Mouse (Mus musculus) liver, embryonic 13.5 days (tissue): ENCODE measurements around the gene Gm15557. TPM values are rescaled to one million over a fixed set of nuclear protein-coding genes. Genes with fewer than 3 reads are reported as not detected.
A peak's percentile ranks its signal among the peaks of the same experiment; 100 is the strongest.

Experiments
- ATAC-seq: fragments of 200-750 bp; cut with Nextera tagmentation; 2 replicates; pipeline ENCODE4 v1.8.0; 2017; ENCODE audit warnings: low read depth, mild to moderate bottlenecking, moderate number of reproducible peaks, moderate library complexity
- DNase-seq: peaks from one replicate; pipeline ENCODE4 v3.0.0; 2022
- H3K27ac ChIP-seq: fragments of 300-500 bp; sonication (generic); 2 replicates; pipeline ENCODE4 v1.5.1; 2015; ENCODE audit warnings: moderate library complexity, mild to moderate bottlenecking, inconsistent platforms
- H3K27me3 ChIP-seq: fragments of 300-500 bp; sonication (generic); 2 replicates; pipeline ENCODE4 v1.6.1; 2015; ENCODE audit warnings: mild to moderate bottlenecking, inconsistent platforms
- H3K36me3 ChIP-seq: fragments of 300-500 bp; sonication (generic); 2 replicates; pipeline ENCODE4 v1.6.1; 2015; ENCODE audit warnings: mild to moderate bottlenecking, inconsistent platforms
- H3K4me1 ChIP-seq: fragments of 300-500 bp; sonication (generic); replicated peaks from 2 replicates; pipeline ENCODE4 v1.6.1; 2015; ENCODE audit warnings: inconsistent platforms
- H3K4me2 ChIP-seq: fragments of 300-500 bp; sonication (generic); 2 replicates; pipeline ENCODE4 v1.6.1; 2015; ENCODE audit warnings: inconsistent platforms, mild to moderate bottlenecking, moderate library complexity
- H3K4me3 ChIP-seq: fragments of 300-500 bp; sonication (generic); replicated peaks from 2 replicates; pipeline ENCODE4 v1.5.1; 2015; ENCODE audit warnings: mild to moderate bottlenecking, inconsistent platforms
- H3K9ac ChIP-seq: fragments of 300-500 bp; sonication (generic); 2 replicates; pipeline ENCODE4 v1.6.1; 2015; ENCODE audit warnings: mild to moderate bottlenecking, inconsistent platforms
- H3K9me3 ChIP-seq: fragments of 300-500 bp; sonication (generic); replicated peaks from 2 replicates; pipeline ENCODE4 v1.6.1; 2016; ENCODE audit warnings: inconsistent platforms
- WGBS: fragments of 180-500 bp; shearing (Covaris S2); methylation state at CpG from one replicate; pipeline ENCODE4 v1.1.7; 2015; ENCODE audit not compliant: insufficient replicate concordance; 5-methylcytosine and 5-hydroxymethylcytosine counted together
- polyA plus RNA-seq: library from polyadenylated mRNA; unstranded; fragments of >200 nt; fragmentation: Nextera tagmentation; extraction: Ambion mirVana; gene quantifications from 2 replicates; pipeline ENCODE4 v1.2.1, GENCODE M21; 2015

Gm15557 gene
- polyA plus RNA-seq, 1 experiment from 2014 or later: not detected

- ATAC-seq (peak; percentile 100), DNase-seq (peak; percentile 81)
- Histone ChIP-seq H3K4me3 (peak within 1 kb of the TSS; percentile 88), H3K4me2 (peak within 1 kb of the TSS; percentile 99), H3K9ac (peak within 1 kb of the TSS; percentile 94), H3K9me3 (no peaks in the 10 kb centered on the region), H3K4me1 (peaks cover 26% of the 10 kb centered on the region), H3K36me3 (no peaks in the 10 kb centered on the region), H3K27ac (peak within 1 kb of the TSS; percentile 81), H3K27me3 (peaks cover 11% of the 10 kb centered on the region; the same call in 1 of the 2 replicates)
- under 1% methylated on average over 58 of the region's 59 CpGs for WGBS
Measured at GRCm38 (mm10) chr2:155956134-155957059, 15.9 kb downstream of the Gm15557 start, which contains the start of gene Cep250. Gene Cep250, plus strand, starts transcription at chr2:155956458.

GRCm38 (mm10) chr2:155959981-155960380 is 19.5 kb downstream of the Gm15557 start:
- Histone ChIP-seq H3K4me2 (no peak overlapping the region), H3K27me3 (no peaks in the 10 kb centered on the region), H3K27ac (no peak overlapping the region), H3K9me3 (no peaks in the 10 kb centered on the region), H3K4me1 (peaks cover 19% of the 10 kb centered on the region), H3K4me3 (no peak overlapping the region), H3K36me3 (peaks cover 28% of the 10 kb centered on the region), H3K9ac (no peak overlapping the region)
- DNase-seq (no peak), ATAC-seq (no peak)
- 84% methylated on average over 5 of the region's 5 CpGs for WGBS

GRCm38 (mm10) chr2:155961862-155962261 is 21.3 kb downstream of the Gm15557 start:
- no peak for ATAC-seq
- H3K4me3 ChIP-seq: no peak overlapping the region
- H3K36me3 ChIP-seq: peaks cover 45% of the 10 kb centered on the region
- no peaks in the 10 kb centered on the region for H3K9me3 ChIP-seq
- no peak for DNase-seq
- 83% methylated on average over 10 of the region's 10 CpGs for WGBS
- H3K9ac ChIP-seq: no peak overlapping the region
- H3K27me3 ChIP-seq: no peaks in the 10 kb centered on the region
- H3K4me2 ChIP-seq: no peak overlapping the region
- H3K4me1 ChIP-seq: peaks cover 13% of the 10 kb centered on the region
- no peak overlapping the region; the same call in 1 of the 2 replicates for H3K27ac ChIP-seq

DNA sequence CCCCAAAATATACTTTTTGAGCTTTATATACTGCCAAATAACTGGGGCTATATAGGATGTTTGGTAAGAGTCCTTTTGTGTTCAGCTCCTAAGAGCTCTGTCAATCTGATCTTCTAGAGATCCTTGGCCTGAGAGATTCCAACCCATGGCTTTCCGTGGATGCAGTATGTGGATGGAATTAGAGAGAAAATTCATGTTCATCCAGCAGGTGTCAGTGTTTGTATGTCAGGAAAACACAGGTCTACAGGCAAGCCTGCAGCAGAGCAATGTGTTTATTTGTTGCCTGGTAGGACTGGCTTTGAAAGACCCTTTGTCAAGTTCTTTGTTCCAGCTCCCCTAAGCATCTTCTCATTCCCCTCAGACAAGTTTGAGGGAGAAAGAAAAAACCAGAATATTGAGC is 22.5 kb downstream of the Gm15557 start:
- H3K9ac ChIP-seq: no peak overlapping the region
- H3K4me2 ChIP-seq: no peak overlapping the region
- no peak overlapping the region for H3K27ac ChIP-seq
- no peaks in the 10 kb centered on the region for H3K9me3 ChIP-seq
- DNase-seq: no peak
- H3K36me3 ChIP-seq: peaks cover 56% of the 10 kb centered on the region
- no peaks in the 10 kb centered on the region for H3K27me3 ChIP-seq
- WGBS: 76% methylated on average over 1 of the region's 1 CpGs
- H3K4me3 ChIP-seq: no peak overlapping the region
- no peak for ATAC-seq
- 0 out of 2 replicates have a peak, but pooled peaks cover 2% of the 10 kb centered on the region for H3K4me1 ChIP-seq

GRCm38 (mm10) chr2:155973348-155973747 is 32.8 kb downstream of the Gm15557 start:
- no peak for DNase-seq
- peak; percentile 50 for ATAC-seq
- Histone ChIP-seq H3K4me2 (no peak overlapping the region), H3K4me1 (peaks cover 14% of the 10 kb centered on the region), H3K27me3 (no peaks in the 10 kb centered on the region), H3K27ac (no peak overlapping the region; the same call in 1 of the 2 replicates), H3K4me3 (no peak overlapping the region), H3K36me3 (peaks cover 87% of the 10 kb centered on the region), H3K9me3 (no peaks in the 10 kb centered on the region), H3K9ac (peak overlapping the region; percentile 36; the same call in 1 of the 2 replicates)
- 46% methylated on average over 6 of the region's 6 CpGs for WGBS

DNA sequence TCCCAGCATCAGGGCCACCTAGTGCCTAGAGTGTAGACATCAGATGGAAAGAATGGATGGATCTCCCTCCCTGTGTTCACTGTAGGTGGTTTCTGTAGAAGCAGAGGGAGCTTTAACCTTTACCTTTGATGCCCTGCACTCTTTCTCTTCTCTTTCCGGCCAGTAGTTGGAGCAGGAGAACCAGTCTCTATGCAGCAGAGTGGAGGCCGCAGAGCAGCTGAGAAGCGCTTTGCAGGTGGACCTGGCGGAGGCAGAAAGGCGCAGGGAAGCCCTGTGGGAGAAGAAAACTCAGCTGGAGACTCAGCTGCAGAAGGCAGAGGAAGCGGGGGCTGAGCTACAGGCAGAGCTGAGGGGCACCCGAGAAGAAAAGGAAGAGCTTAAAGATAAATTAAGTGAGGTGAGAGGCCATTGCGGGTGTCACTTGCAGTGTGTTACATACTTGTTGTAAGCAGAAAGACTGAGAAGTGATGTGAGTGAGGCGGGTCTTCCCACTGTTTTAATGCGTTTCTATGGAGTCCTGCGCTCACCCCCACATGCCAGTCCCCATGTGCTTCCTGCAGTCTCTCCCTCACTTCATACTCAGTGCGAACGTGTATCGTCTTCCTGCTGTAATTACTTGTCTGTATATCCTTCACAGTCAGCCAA is 33.7 kb downstream of the Gm15557 start:
- Histone ChIP-seq H3K9ac (no peak overlapping the region), H3K4me2 (no peak overlapping the region), H3K9me3 (no peaks in the 10 kb centered on the region), H3K27ac (no peak overlapping the region), H3K36me3 (peaks cover 83% of the 10 kb centered on the region), H3K4me1 (peaks cover 19% of the 10 kb centered on the region), H3K4me3 (no peak overlapping the region), H3K27me3 (no peaks in the 10 kb centered on the region)
- no peak for DNase-seq
- ATAC-seq: no peak
- 80% methylated on average over 14 of the region's 14 CpGs for WGBS

GRCm38 (mm10) chr2:155979328-155979991 is 38.9 kb downstream of the Gm15557 start:
- no peak for DNase-seq
- no peak overlapping the region for H3K9ac ChIP-seq

DNA sequence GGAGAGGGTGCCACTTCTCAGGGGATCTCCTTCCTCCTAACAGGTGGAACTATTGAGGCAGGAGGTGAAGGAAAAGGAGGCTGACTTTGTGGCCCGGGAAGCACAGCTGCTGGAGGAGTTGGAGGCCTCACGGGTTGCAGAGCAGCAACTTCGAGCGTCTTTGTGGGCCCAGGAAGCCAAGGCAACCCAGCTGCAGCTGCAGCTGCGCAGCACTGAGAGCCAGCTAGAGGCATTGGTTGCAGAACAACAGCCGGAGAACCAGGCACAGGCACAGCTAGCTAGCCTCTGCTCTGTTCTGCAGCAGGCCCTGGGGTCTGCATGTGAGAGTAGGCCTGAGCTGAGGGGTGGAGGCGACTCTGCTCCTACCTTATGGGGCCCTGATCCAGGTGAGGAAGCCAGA is 45.2 kb downstream of the Gm15557 start:
- peaks cover 91% of the 10 kb centered on the region for H3K36me3 ChIP-seq
- 87% methylated on average over 7 of the region's 7 CpGs for WGBS
- ATAC-seq (no peak), DNase-seq (no peak)
- H3K4me2 ChIP-seq: no peak overlapping the region
- H3K4me1 ChIP-seq: peaks cover 52% of the 10 kb centered on the region
- no peak overlapping the region for H3K4me3 ChIP-seq
- no peak overlapping the region for H3K9ac ChIP-seq
- no peaks in the 10 kb centered on the region for H3K27me3 ChIP-seq
- H3K27ac ChIP-seq: peak overlapping the region; percentile 94
- H3K9me3 ChIP-seq: no peaks in the 10 kb centered on the region

More at GRCm38 (mm10) chr2:155979328-155979991, 38.9 kb downstream of the Gm15557 start:
- Histone ChIP-seq H3K4me1 (0 out of 2 replicates have a peak, but pooled peaks cover 10% of the 10 kb centered on the region), H3K36me3 (peaks cover 87% of the 10 kb centered on the region), H3K4me2 (peak overlapping the region; percentile 38), H3K4me3 (peak overlapping the region; percentile 4; the same call in 1 of the 2 replicates), H3K9me3 (no peaks in the 10 kb centered on the region), H3K27ac (peak overlapping the region; percentile 66; the same call in 1 of the 2 replicates), H3K27me3 (no peaks in the 10 kb centered on the region)
- peak; percentile 34; the same call in 1 of the 2 replicates for ATAC-seq
- whole genome bisulfite sequencing: 30% methylated on average over 5 of the region's 5 CpGs

DNA sequence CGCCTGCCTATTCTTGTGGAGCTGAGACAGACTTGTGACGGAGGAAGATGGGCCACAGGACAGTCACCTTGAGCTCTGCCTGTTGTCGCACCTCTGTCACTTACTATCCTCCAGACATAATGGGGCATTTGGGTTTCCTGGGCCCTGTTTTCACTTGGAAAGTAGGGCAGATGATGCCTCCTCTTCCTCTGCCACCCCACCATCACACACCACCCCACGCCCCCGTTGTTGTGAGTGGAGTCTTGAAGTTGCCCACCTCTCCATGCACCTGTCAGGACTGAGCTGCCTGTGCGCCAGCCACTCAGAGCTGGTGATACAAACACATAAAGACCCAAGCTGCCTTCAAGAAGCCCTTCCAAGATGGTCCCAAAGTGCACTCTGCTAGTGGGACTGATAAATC is 46.6 kb downstream of the Gm15557 start:
- no peak overlapping the region for H3K4me3 ChIP-seq
- no peaks in the 10 kb centered on the region for H3K27me3 ChIP-seq
- H3K27ac ChIP-seq: peak overlapping the region; percentile 94
- peaks cover 92% of the 10 kb centered on the region for H3K36me3 ChIP-seq
- peak overlapping the region; percentile 74 for H3K4me2 ChIP-seq
- H3K9ac ChIP-seq: peak overlapping the region; percentile 9; the same call in 1 of the 2 replicates
- H3K4me1 ChIP-seq: peaks cover 66% of the 10 kb centered on the region
- H3K9me3 ChIP-seq: no peaks in the 10 kb centered on the region
- ATAC-seq: no peak
- no peak for DNase-seq
- 92% methylated on average over 6 of the region's 6 CpGs for WGBS

- Histone ChIP-seq H3K4me3 (peak overlapping the region; percentile 63), H3K27ac (peak overlapping the region; percentile 94)
- 10% methylated on average over 4 of the region's 4 CpGs for WGBS
Measured at GRCm38 (mm10) chr2:155989085-155989484, 48.6 kb downstream of the Gm15557 start.

DNA sequence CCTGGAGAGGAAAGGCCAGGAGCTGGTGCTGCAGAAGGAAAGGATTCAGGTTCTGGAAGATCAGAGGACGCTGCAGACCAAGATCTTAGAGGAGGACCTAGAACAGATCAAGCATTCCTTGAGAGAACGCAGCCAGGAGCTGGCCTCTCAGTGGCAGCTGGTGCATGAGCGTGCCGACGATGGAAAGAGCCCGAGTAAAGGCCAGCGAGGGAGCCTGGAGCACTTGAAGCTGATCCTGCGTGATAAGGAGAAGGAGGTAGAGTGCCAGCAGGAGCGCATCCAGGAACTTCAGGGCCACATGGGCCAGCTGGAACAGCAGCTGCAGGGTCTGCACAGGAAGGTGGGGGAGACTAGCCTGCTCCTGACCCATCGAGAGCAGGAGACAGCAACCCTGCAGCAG is 50.6 kb downstream of the Gm15557 start:
- DNase-seq (no peak), ATAC-seq (no peak)
- peak overlapping the region; percentile 94 for H3K27ac ChIP-seq
- H3K4me2 ChIP-seq: peak overlapping the region; percentile 74
- peaks cover 86% of the 10 kb centered on the region for H3K4me1 ChIP-seq
- H3K27me3 ChIP-seq: no peaks in the 10 kb centered on the region
- peak overlapping the region; percentile 63 for H3K4me3 ChIP-seq
- H3K9me3 ChIP-seq: no peaks in the 10 kb centered on the region
- peak overlapping the region; percentile 73 for H3K9ac ChIP-seq
- H3K36me3 ChIP-seq: peaks cover 92% of the 10 kb centered on the region
- 80% methylated on average over 10 of the region's 10 CpGs for WGBS

More at GRCm38 (mm10) chr2:155989085-155989484, 48.6 kb downstream of the Gm15557 start:
- H3K4me2 ChIP-seq: peak overlapping the region; percentile 74
- ATAC-seq (peak; percentile 97), DNase-seq (peak; percentile 83)
- peaks cover 85% of the 10 kb centered on the region for H3K4me1 ChIP-seq
- H3K9me3 ChIP-seq: no peaks in the 10 kb centered on the region
- H3K27me3 ChIP-seq: no peaks in the 10 kb centered on the region
- peaks cover 92% of the 10 kb centered on the region for H3K36me3 ChIP-seq
- peak overlapping the region; percentile 73 for H3K9ac ChIP-seq
